Mouse (Mus musculus): ENCODE results near the gene C2cd3.

The C2cd3 gene

DNA sequence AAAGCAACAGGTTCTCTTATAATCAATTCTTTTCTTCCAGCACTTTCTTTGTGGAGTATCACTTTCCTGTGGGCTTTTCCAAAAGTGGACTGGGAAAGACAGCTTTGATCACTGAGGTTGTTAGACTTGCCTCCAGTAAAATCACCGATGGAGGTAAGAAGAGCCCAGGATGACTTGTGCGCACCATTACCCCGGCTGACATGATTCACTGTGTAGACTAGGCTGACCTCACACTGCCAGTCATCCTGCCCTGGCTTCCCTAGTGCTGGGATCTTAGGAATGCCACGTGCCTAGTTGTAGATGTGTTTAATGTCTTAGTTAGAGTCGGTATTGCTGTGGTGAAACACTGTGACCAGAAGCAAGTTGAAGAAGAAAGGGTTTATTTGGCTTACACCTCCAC is 35.6 kb downstream of the C2cd3 start:
- no peak for DNase-seq

DNA sequence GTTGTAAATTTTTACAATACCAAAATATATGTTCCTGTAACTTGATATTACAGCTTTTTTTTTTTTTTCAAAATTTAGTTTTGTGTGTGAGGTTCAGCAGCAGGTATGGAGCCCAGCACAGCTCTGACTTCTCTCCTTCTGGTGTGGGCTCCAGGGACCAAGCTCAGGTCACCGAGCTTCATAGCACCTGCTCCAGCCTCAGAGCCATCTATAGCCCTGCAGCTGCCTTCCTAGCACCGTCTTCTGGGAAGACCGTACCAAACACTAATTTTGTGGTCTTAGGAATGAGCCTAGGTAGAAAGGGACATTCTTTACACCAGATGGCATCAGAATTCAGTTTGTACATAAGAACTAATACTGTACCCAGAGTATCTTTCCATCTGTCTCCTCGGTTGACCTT is 36.7 kb downstream of the C2cd3 start:
- no peak for DNase-seq

DNA sequence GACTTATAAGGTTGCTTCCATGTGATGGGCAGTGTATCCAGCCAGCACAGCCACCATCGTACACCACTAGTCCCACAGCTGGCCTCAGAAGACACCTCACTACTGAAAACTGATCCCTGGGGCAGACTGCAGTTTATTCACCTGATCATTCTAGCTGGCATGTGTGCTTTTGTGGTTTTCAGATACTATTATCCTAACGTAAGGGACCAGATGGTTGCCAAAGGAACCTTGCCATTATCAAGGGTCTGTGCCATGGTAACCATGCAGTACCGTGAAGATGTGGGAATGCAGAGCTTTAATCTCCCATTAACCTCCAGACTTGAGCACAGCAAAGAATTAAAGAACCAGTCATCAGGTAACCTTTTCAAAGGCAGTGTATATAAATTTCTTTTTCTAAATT is 53.8 kb downstream of the C2cd3 start:
- no peak for DNase-seq

DNA sequence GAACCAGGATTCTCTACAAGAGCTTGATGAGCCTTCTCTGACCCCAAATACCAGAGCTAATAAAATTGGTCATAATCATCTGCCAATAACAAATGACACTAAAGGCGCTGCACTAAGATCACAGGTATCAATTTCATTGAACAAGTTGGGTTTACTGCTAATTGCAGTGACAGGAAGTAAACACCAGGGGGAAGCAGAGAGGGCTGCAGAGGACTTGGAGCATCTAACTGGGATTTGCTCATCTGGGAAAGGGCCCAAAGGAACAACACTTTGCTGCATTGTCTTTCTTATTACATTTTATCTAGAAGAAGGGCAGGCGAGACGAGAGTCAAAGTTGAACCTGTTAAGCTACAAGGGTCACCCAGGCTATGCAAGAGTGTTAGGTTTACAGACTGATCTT is 57.1 kb downstream of the C2cd3 start:
- DNase-seq: peak; percentile 70

DNA sequence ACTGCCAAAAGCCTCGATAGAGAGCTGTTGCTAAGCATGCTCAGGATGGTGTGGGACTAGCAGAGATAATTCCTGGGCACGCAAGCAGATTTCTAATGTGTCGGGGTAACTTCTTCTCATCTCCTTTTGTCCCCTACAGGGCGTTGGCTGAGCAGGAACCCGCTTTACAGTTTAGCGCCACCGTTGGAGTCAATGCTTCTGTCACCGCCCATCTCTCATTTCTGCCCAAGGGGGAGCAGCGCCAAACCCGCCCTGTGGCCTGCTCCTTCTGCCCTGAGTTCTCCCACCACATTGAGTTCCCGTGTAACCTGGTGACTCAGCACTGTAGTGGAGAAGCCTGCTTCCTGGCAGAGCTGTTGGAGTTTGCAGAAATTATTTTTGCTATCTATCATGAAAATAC is 57.9 kb downstream of the C2cd3 start:
- no peak for DNase-seq

DNA sequence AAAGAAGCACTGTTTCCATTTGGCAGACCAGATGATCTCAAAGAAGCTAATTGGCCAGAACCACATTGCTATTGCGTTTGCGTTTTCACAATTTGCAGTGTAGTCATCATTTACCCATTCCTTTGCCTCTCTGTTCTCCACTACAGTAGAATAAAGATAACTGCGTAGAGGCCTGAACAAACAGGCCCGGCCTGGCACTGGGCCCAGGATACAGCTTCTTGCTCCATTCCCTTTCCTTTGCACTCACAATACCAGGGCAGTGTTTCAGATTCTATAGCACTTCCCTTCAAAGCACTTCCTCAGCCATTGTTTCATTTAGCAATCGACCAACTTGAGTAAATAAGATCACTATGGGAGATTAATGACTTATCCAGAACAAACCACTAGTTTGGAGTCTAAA is 59.1 kb downstream of the C2cd3 start:
- no peak for DNase-seq

DNA sequence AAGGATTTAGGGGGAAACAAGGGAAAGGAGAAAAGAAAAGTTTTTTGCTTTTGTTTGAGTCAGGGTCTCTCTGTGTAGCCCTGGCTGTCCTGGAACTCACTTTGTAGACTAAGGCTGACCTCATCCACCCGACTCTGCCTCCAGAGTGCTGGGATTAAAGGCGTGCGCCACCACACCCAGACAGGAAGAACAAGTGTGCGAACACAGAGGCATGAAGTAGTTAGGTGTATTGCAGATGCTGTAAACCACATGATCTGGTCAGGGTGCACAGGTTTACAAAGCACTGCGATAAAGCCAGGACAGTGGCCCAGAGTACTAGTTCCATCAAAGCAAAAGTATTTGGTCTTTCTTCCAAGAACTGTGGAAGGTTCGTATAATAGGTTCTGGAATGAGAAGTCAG is 61.3 kb downstream of the C2cd3 start:
- DNase-seq: no peak

DNA sequence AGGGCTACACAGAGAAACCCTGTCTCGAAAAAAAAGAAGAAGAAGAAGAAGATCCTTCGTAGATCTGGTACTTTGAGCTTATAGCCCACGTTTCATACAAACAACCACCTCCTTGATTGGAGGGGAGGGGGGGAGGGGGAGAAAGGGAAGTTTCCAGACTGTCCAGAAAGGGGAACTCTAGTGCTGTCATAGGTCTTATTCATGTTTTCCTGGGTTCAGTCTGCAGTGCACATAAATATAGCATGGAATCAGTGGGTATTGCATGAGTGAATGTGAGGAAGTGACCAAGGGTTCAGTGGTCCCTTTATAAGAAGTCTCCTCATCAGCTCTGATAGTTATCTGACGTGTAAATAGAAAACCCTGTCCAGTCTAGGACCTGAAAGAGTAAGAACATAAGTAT is 71.7 kb downstream of the C2cd3 start:
- DNase-seq: no peak

DNA sequence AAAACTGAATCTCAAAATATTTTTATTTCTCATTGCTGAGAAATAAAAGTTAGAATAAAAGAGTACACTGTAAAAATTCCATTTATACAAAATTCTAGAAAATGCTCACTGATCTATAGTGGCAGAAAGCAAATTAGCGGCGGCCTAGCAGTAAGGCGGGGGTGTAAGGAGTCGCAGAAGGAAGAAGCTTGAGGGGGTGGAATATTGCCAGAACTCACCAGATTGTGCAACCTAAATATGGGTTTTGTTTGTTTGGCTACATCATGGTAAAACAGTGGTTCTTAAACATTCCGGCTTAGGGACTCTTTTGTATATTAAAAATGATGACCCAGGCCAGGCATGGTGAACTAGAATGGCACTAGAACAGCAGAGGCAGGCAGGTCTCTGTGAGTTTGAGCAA is 74.2 kb downstream of the C2cd3 start:
- no peak for DNase-seq

DNA sequence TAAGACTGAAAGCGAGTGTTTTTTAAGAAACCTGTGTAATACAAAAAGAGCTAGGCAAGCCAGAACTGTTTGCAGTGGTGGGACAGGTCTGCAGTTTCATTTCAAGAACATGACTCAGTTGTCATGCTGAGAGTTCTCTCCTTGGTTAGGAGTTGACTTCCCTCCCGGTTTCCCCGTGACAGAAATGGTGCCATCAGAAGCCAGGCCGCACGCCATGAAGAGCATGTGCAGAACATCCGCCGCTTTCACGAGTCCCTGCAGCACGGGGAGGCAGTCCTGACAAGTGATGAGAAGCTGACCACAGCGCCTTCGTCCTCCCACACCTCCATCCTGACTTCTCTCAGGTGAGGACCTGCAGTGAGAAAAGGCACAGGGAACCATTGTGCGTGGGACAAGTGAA is 76.5 kb downstream of the C2cd3 start:
- no peak for DNase-seq

DNA sequence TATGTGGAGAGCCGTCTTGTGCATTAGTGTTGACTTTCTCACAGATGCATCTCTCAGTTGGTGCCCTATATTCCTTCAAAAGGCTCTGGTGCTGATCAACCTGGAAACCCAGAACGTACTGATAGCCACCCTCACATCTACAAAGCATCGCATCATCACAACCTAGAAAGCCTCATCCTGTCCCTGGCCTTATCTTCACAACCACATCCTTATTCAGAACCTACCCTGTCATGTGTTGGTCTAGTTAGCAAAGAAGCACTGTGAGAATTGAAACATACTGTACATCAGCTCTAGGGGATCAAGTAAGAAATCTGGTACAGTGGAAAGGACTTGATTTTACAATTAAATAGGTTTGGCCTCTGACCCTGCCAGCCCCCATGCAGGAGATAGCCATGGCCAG is 77.0 kb downstream of the C2cd3 start:
- DNase-seq: no peak

DNA sequence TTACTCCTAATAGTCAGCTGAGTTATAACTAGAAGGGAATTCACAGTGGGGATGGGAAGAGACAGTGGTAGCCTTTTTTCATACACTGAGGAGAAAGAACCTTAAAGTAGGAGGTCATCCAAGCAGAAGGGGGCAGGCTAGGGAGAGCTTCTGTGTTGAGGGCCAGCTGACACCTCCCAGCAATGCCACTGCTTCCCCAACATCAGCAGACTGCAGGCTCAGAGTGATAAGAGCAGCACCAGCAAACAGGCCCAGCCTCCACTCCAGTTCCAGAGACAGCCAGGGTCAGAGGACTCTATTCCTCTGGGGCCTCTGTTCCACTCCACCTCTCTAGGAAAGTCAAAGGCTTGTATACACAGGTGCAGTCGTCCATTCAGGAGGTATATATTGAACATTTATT is 86.1 kb downstream of the C2cd3 start:
- DNase-seq: no peak

DNA sequence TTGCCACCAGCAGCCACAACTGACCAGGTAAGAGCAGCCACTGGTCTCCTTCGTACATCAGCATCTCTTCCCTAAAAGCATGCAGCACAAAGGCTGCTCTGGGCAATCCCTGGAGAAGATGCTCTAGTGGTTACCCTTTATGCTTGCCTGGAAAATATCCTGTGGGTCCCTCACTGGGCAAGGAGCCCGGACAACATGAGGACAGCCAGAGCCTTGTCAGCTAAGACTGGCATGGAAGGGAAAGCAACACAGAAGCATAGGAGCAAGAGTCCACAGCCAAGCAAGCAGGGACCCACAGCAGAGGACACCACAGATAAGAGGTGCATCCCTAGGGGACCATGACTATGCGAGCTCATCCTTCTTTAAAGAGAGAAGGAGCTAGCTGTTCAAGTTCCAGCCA is 87.8 kb downstream of the C2cd3 start:
- DNase-seq: no peak

DNA sequence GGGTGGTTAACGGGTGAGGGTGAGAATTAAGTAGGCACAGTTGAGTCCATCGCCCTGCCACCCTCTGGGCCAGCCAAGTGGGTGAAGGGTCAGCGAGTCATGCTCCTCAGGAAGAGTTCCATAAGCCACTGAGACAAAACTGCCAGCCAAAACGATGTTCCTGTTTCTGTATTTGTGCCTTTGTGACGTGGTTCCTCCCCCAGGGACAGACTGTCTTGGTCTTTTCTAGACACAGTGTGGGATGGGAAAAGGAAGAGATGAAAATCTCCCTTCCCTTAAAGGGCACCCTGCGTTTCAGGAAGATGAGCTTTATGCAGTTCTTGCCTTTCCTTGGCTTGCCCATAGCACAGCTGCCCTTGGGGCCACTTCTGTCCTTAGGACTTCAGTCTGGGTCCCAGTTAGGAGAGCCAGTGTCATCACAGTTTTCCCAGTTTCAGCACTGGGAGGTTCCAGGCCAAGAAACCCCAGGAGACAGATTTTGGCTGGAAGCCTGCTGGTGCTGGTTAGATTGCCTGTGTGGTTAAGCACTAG is 89.7 kb downstream of the C2cd3 start:
- DNase-seq: no peak

DNA sequence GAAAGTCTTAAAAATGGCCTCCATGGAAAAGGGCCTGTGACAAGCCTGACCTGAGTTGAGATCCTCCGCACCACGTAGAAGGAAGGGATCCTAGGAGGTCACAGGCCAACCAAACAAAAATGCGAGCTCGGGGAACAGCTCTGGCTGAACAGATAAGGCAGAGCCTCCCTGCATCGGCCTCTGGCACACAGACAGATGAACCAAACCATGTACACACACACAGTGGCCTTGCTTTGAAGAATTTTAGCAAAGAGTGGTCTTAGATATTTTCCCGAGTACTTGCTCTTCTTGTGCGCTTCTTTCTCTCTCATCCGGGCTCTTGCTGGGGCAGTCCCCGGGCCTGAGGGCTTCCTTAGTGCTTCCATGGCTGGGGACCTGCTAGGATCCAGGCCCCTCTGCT is 91.2 kb downstream of the C2cd3 start:
- DNase-seq: no peak

DNA sequence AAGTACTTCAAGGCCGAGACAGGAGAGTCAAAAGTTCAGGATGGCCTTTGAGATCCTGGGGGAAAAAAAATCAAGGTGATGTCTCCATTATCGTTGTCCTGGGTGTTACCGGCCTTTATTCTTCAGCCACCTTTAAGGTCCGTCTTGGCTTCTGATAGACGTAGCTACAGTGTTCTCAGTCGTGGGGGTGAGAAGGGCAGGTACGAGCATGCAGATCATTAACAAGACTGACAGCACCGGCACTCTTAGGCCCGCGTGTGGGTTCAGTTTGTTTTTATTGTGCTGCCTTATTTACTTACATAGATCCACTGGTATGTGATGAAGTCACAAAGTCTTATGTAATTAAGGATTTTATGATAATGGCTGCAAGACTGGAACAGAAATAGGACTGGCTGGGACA is 91.7 kb downstream of the C2cd3 start:
- DNase-seq: no peak

DNA sequence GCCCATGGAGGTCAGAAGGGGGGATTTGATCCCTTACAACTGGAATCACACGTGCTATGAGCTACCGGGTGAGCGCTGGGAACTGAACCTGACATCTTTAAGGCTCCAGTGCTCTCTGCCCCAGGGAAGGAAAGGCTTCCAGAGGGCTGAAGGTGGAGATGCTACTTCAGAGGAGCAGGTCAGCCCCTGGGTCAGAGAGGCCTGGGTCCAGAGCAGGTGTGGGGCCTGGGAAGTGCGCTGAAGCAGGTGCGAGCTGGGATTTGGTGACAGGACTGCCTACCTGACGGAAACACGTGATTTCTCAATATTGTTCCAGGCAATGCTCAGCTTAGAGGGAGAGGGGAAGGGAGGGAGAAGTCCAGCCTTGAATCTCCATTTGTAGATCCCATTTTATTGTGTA is 92.2 kb downstream of the C2cd3 start:
- no peak for DNase-seq

DNA sequence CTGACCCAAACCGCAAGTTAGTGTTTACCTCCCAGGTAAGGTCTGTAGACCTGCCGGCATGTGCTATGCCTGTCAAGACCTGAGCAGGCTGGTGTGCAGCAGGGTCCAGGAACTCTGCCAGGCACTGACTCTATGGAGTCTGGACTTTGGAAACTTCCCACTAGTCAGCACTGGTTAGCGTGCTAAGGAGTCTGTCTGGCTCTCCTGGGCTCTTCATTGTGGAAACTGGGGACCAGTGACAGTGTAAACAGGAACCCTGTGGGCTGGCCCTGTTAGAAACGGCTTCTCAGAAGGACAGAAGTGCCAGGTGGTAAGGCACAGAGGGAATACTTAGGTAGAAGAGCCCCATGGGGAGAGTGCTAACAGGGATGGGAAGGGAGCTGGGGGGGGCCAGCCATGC is 93.2 kb downstream of the C2cd3 start:
- DNase-seq: no peak

DNA sequence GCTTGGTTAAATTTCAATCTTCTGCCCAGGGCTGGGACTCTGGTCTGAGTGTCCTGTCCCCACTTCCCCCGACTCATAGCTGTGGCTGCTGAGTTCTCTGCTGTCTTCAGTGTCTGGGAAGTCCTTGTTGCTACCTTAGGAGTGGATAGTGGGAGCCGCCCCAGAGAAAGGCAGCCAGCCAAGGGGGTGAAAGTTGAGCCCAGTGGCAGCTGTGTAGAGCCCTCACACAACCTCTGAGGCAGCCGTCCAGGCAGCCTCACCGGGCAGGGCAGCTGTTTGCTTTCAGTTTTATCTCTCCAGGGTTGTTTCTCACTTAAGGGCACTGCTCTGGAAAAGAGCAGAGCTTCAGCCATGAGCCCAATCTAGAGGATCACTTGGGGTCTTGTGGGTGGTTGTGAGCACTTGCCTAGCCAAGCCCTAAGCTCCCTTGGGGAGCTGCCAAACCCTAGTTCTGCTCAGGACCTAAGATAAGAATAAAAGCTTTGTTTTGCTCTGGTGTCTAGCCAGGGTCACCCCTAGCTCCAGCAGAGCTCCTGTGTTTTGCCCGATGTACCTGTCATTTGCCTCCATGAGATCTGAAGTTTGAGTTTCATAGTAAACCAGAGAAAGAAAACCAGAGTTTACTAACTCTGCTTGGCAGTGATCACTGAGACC is 93.8 kb downstream of the C2cd3 start:
- DNase-seq: no peak

DNA sequence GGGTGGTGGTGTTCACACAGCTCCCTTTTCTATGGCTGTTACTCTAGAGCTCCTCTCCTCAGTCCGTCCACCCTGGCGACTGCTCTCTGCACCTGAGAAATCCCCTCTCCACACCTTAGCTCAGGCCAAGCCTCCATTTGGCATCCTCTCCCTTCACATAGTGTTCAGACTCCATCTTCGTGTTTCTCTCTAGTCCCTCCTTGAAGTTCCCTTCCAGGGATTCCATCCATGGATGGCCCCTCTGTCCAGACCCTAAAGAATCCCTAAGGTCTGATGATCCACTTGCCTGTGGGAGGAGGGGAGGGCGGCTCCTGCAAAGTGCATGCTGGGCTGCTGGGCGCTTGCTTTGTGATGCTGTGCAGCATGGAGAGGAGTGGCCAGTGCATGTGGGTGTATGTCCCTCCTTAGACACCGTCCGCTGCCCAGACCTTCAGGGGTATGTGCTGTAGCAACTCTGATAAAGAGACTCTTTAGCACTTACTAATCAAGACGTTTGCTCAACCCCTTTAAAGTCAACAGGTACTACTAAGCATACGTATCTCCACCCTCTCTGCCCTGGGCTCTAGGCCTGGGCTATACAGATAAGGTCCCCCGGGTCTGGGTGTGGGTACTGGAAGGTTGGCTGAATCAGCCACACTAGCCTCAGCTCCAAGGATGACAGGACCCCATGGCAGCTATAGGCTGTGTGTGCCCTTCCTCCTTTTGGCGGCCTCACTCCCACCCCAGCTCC is 94.9 kb downstream of the C2cd3 start:
- no peak for DNase-seq

DNA sequence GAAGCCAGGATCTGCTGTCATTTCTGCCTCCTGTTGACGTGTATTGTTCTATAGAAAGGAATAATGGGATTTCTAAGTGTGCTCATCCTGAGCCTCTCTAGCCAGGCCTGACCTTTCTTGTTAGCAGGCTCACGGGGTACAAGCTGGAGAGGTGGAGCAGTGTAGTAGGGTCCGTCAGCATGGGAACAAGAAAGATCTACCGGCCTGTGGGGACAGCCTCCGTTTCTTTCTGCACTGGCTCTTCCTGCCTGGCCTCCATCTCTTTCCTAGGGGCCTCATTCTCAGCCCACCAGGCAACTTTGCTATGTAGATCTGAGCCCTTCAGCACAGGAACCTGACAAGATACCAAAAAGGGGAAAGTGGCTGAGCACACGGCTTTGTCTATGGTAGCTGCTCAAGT is 96.7 kb downstream of the C2cd3 start:
- DNase-seq: no peak

DNA sequence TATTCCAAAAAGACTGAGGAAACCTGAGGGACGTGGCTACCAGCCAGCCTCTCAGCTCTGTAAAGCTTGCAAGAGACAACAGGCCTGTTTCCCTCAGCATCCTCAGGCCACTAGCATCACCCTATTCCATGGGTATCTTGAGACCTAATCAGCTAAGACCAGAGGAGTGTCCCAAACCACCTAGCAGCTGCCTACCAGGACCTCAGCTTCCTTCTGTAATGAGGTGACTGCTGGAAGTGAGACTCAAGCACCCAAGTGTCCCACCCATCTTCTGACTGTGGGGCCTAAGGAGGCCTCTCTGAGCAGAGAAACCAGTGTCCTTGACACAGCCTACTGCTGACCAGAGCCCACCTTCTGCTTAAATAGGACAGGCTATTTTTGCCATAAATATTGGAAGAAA is 97.5 kb downstream of the C2cd3 start:
- DNase-seq: no peak

DNA sequence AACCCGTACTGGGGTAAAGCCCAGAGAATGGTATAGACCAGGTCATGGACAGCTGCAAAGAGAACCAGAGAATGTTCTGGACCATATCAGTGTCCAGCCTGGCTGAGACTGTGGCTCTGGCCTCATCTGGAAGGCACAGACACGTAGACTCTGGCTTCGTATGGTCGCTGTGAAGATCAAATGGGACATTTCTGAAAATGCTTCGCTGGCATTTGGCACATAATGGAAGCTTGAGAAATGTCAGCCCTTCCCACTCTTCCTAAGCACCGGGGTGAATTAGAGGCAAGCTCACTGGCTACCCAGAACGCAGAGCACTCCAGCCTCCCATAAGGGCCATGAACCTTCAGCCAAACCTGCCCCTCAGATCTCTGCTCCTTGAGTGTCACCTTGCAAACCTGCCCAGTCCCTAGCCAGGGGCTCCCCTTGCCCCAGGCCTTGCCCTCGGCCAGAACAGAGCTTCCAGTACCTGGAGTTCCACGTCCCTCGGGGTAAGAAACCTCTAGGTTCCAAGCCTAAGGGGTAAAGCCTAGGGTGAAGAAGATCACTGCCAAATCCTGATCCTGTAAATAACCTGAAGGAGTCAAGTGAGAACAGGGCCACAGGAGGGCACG is 98.9 kb downstream of the C2cd3 start:
- DNase-seq: no peak

DNA sequence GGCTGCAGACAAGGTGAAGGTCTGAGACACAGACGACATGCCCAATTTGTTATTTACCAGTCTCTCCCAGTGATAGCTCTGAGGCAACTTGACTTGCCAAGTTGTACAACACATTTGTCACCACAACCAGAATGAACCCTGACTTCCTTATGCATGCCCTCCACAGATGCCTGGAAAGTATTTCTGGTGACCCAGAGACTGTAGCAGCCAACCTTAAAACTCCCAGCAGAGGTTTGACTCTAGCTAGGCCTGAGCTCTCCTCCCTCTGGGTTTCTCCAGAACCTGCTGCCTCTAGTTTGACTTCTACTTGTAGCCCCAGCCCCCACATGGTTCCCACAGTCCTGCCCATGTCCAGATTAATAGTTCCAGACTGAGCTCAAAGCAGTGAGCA is 99.4 kb downstream of the C2cd3 start:
- no peak for DNase-seq

DNA sequence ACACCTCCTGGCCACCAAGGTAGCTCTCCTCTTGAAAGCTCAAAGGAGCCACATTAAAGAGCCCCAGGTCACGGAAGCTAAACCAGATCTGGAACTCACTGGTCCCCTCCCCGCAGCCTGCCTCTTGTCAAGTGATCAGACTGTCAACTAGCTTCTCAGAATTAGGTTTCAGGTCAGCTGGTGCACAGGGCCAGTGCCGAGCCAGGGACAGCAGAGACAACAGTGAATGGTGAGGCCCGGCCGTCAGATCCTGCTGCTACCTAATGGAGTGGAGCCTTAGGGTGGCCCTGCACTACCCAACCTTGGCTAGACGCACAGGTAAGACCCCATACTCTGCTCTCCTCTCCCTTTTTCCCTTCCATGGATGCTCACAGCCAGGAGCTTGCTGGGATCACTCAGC is 100.7 kb downstream of the C2cd3 start, which contains the start of gene Ucp3:
Gene Ucp3, plus strand, starts transcription at position 214 of the 400 bp plus-strand sequence.
- DNase-seq: no peak
